Mouse (Mus musculus): ENCODE results near the gene Gm10300.
A peak's percentile ranks its signal among the peaks of the same experiment; 100 is the strongest.

Gene Gm10300

GRCm38 (mm10) chr4:132078296-132078714, 3.8 kb downstream of the Gm10300 start:
- no peak for DNase-seq (ENCODE audit: low spot score in 2 of 2)

- peak in 1 of 2 experiments; percentile 52 for DNase-seq (ENCODE audit: low spot score in 2 of 2)
Observed at GRCm38 (mm10) chr4:132079555-132080275, 5.2 kb downstream of the Gm10300 start.

DNA sequence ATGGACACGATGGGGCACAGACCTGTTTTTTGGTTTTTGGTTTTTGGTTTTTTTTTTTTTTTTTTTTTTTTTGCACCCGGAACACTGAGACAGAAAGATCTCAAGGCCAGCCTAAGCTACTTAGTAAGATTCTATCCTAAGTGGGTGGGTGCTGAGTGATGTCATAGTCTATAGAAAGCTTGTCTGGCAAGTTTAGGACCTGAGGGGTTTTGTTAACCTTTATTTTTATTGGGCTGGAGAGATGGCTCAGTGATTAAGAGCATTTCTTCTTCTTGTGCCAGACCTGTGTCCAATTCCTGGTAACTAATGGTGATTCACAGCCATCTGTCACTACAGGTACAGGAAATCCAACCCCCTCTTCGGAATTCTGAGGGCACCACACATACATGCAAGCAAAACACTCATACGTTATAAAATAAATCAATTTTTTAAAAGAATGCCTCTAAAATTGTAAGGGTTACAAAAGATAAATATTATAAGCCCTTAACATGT, 6.0 kb downstream of the Gm10300 start:
- no peak for DNase-seq (ENCODE audit: low spot score in 2 of 2)

DNA sequence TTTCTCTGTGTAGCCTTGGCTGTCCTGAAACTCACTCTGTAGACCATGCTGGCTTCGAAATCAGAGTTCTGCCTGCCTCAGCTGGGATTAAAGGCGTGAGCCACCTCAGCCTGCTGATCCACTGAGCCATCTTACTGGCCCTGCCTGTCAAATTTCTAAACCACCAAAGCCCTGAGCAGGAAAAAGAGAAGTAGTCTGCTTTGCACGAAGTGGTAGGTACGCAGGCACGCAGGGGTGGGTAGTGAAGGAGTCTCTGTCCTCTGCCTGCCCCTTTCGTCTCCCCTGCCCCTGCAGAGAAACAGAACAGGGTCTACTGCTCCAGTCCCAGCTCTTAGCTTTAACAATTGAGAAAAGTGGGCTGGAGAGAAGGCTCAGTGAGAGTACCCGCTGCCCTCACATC, 10.6 kb downstream of the Gm10300 start:
- no peak for DNase-seq (ENCODE audit: low spot score in 2 of 2)

DNA sequence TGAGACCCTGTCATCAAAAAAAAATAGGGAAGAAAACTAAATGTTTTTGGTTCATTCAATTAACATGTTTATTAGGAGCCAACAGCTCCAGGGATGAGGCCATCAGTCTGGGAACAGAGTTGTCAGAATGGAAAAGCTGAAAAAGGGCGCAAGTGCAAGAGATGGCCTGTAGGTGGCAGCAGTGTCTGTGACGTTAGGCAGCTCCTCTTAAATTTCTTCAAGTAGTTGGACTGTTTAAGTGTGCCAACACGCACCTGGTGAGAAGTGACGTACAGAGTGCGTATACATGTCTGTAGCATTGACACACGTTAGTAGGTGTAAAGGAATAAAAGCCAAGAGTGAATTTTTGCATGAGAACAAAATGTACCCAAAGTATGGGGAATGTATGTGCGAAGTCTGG, 14.4 kb downstream of the Gm10300 start:
- DNase-seq (ENCODE audit: low spot score in 2 of 2), result no peak

DNA sequence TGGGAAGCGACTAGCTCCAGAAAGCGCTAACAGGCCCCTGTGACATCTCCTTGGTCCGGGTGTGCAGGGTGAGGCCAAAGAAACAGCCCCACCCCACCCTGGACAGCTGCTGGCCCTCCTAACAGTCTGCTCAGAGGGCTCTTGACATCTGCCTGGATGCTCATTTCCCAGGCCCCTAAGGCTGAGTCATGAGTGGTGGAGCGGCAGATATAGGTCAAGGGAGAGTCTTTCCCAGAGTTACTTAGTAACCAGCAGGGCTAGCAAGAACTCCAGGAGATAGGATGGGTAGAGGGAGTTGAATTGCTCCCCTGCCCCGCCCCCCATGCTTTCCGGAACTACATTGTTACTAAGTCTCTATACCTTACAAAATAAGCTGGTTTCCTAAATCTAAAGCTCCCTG, 18.6 kb downstream of the Gm10300 start:
- no peak for DNase-seq (ENCODE audit: low spot score in 2 of 2)

DNA sequence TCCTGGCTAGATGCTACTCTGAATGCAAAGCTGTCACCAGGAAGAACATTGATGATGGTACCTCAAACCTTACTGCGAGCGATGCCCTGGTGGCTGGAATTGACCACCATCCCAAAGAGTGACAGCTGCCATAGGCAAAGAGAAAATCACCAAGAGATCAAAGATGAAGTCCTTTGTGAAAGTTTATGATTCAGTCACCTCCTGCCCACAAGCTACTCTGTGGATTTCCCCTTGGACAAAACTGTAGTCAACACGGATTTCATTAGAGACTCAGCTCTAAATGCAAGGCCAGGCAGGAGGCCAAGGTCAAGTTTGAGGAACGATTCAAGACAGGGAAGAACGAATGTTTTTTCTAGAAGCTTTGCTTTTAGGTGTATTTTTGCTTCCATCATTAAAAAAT, 19.4 kb downstream of the Gm10300 start:
- no peak for DNase-seq (ENCODE audit: low spot score in 2 of 2)

DNA sequence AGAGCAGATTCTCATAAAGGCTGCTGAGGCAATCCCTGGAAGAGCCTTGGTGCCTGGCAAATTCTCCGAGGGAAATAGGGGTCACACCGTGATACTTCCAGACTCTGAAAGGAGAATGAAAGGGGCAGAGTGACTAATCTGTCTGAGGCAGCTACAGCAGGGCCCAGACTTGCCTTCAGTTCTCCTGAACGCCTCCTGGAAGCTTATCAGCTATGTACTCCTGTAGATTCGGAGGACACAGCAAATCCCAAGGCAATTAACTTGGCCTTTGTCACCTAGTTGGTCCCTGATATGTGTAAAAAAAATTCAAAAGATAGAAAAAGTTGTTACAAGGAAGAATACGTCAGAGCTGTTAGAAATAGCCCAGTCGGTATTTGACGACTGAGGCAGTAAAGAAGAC, 20.5 kb downstream of the Gm10300 start:
- DNase-seq (ENCODE audit: low spot score in 2 of 2), result no peak

DNA sequence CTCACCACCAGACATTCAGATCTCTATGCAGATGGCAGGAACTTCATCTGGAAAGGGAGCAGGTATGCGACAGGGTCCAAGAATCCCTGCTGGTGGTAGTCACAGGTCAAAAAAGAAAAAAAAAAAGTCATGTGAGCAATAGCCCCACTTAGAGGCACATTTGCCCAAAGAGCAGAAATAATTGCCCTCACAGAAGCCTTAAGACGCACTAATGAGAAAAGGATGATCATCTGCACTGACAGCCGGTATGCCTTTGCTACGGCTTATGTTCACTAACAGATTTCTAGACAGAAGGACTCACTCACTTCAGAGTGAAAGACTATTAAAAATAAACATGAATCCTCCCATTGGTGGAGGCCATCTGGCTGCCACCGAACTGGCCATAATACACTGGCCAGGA, 25.1 kb downstream of the Gm10300 start:
- no peak for DNase-seq (ENCODE audit: low spot score in 2 of 2)

- DNase-seq (ENCODE audit: low spot score in 2 of 2), result no peak
Observed at GRCm38 (mm10) chr4:132101152-132101551, 26.7 kb downstream of the Gm10300 start.

- no peak for DNase-seq (ENCODE audit: low spot score in 2 of 2)
Observed at GRCm38 (mm10) chr4:132108221-132108620, 33.7 kb downstream of the Gm10300 start.

DNA sequence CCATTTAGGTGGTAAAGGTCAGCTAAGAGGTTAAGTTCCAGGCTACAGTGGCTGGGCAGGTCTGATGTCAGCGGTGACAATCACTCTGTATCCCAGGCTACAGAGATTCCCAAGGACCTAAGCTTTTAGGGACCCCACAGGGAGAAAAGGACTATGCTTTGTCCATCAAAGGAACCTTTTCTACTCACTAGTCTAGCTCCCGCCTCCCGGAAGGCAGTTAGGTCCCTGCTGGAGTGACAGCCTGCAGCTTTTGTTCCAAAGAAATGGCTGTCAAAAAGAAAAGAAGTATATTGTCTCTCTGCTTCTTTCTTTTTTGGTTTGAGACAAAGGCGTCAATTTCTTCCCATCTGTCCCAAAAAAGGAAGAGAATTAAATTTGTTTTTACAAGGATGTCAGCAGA, 36.7 kb downstream of the Gm10300 start:
- DNase-seq (ENCODE audit: low spot score in 2 of 2), result no peak

GRCm38 (mm10) chr4:132113411-132114095, 39.1 kb downstream of the Gm10300 start:
- no peak for DNase-seq (ENCODE audit: low spot score in 2 of 2)

DNA sequence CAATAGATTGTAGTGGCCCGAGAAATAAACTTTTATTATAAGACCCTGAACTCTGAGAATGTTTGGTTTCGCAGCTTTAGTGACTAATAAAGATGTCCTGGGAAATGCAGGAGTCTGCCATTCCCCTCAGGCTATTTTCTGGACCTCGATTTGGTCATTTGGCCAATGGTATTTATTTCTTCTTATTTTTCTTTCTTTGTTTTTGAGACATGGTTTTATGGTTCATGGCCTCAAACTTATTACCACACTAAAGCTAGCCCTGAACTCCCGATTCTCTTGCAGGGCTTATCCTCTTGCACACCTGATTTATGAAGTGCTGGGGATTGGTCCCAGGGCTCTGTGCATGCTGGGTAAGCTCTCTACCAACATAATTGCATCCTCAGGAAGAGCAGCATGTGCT, 41.8 kb downstream of the Gm10300 start:
- DNase-seq (ENCODE audit: low spot score in 2 of 2), result no peak

DNA sequence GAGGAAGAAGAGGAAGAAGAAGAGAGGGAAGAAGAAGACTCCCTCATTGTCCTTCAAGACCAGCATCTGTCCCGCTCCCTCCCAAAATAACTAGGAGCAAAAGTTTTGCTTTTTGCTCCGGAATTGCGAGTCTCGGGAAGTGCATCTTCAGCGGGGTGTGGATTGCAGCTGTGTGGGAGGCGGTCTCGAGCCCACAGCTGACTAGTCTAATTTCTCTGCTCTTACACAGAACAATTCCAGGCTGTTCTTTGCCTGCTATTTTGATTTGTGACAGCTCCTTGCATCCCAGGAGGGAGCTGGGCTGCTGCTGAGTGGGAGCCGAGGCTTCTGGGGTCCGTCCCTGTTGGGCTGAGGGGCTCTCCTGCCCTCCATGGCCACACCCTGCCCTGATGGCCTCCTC, 45.1 kb downstream of the Gm10300 start:
- DNase-seq (ENCODE audit: low spot score in 2 of 2), result no peak

- DNase-seq (ENCODE audit: low spot score in 2 of 2), result no peak
Observed at GRCm38 (mm10) chr4:132121674-132122073, 47.2 kb downstream of the Gm10300 start.

- DNase-seq (ENCODE audit: low spot score in 2 of 2), result no peak
Observed at GRCm38 (mm10) chr4:132123166-132123565, 48.7 kb downstream of the Gm10300 start.

All from urinary bladder, adult 18-20 months (tissue).